Mouse (Mus musculus) limb, embryonic 14.5 days (tissue): ENCODE results near the gene Dgki. TPM values are rescaled to one million over a fixed set of nuclear protein-coding genes. Genes with fewer than 3 reads are reported as not detected.

Experiments used
- ATAC-seq: fragments of 200-750 bp; cut with Nextera tagmentation; 2 replicates; pipeline ENCODE4 v1.8.0; 2017; ENCODE audit warnings: low read depth, moderate number of reproducible peaks, moderate TSS enrichment; ENCODE audit not compliant: low FRiP score
- DNase-seq: peaks from one replicate; pipeline ENCODE4 v3.0.0-alpha.2; 2015; ENCODE audit warnings: low spot score
- H3K27ac ChIP-seq: fragments of 300-500 bp; sonication (generic); replicated peaks from 2 replicates; pipeline ENCODE4 v1.5.1; 2014; ENCODE audit warnings: low read depth, mild to moderate bottlenecking, low read length, moderate library complexity, mixed read lengths
- H3K27me3 ChIP-seq: fragments of 300-500 bp; sonication (generic); 2 replicates; pipeline ENCODE4 v1.6.1; 2014; ENCODE audit warnings: low read length, mixed read lengths; ENCODE audit not compliant: control insufficient read depth, insufficient read depth
- H3K36me3 ChIP-seq: fragments of 300-500 bp; sonication (generic); 2 replicates; pipeline ENCODE4 v1.6.1; 2014; ENCODE audit warnings: mild to moderate bottlenecking, low read length, moderate library complexity, mixed read lengths; ENCODE audit not compliant: control insufficient read depth, insufficient read depth
- H3K4me1 ChIP-seq: fragments of 300-500 bp; sonication (generic); 2 replicates; pipeline ENCODE4 v1.6.1; 2014; ENCODE audit warnings: antibody characterized with exemption, low read length, mixed read lengths; ENCODE audit not compliant: control insufficient read depth, insufficient read depth
- H3K4me2 ChIP-seq: fragments of 300-500 bp; sonication (generic); replicated peaks from 2 replicates; pipeline ENCODE4 v1.6.1; 2014; ENCODE audit warnings: low read depth, mild to moderate bottlenecking, low read length, moderate library complexity; ENCODE audit not compliant: severe bottlenecking
- H3K4me3 ChIP-seq: fragments of 300-500 bp; sonication (generic); replicated peaks from 2 replicates; pipeline ENCODE4 v1.5.1; 2014; ENCODE audit warnings: low read length
- H3K9ac ChIP-seq: fragments of 300-500 bp; sonication (generic); 2 replicates; pipeline ENCODE4 v1.6.1; 2014; ENCODE audit warnings: mild to moderate bottlenecking, low read depth, low read length, moderate library complexity; ENCODE audit not compliant: severe bottlenecking
- H3K9me3 ChIP-seq: fragments of 300-500 bp; sonication (generic); 2 replicates; pipeline ENCODE4 v1.6.1; 2016; ENCODE audit warnings: low read length; ENCODE audit not compliant: control insufficient read depth
- POLR2A ChIP-seq: fragments of 200-500 bp; IDR thresholded peaks from 2 replicates; pipeline ENCODE4 v1.8.0; 2012; ENCODE audit warnings: inconsistent platforms, mild to moderate bottlenecking, moderate library complexity, borderline replicate concordance; ENCODE audit not compliant: insufficient read depth, insufficient read length; ENCODE audit errors: extremely low read depth
- WGBS: fragments of 180-500 bp; shearing (Covaris S2); extraction: QIAGEN DNeasy Blood & Tissue Kit; methylation state at CpG from one replicate; pipeline ENCODE4 v1.1.7; 2014; 5-methylcytosine and 5-hydroxymethylcytosine counted together
- polyA plus RNA-seq, 2 experiments: library from polyadenylated mRNA; depleted of rRNA in 1 of 2; stranded (reverse) in 1 of 2; unstranded in 1 of 2; fragments of >200 nt; fragmentation: Nextera tagmentation in 1 of 2; extraction: Ambion mirVana in 1 of 2; gene quantifications; 2 replicates each; pipeline versions ENCODE4 v1.2.1 to v1.2.3; 2012 to 2014

Dgki gene
- polyA plus RNA-seq, 2 experiments, result 0.58 to 0.85 TPM

DNA sequence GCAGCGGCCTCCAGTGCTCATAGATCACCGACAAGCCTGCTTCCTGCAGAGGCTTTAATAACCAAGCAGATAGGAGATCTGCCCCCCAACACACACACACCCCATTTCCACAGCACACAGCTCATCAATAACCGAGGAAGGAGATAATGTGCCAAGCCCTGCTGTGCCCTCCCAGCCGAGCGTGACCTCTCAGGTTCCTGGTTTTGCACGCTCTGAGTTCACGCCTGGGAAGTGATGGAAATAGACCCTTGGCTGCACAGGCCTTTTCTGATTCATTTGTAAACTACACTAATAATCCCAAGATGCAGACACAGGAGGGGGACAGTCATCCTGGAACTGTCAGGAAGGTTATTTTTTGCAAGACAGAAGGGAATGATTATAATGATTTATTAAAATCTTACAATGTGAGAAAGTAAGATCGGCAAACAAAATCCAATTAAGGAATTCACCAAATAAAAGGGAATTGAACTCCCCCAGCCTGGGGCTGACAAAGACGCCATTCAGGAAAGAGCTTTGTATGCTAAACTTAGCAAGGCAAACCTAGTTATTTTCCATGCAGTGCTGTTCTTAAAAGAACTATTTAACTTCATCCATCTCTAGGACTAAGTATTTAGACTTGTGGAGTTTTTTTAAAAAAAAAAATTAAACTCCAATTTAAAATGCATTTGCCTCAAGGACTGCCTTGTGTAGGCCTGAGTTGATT is 88.3 kb downstream of the Dgki start:
- Histone ChIP-seq H3K4me1 (peaks cover 30% of the 10 kb centered on the region), H3K4me2 (no peak overlapping the region), H3K9me3 (no peaks in the 10 kb centered on the region), H3K9ac (no peak overlapping the region), H3K27me3 (no peaks in the 10 kb centered on the region), H3K27ac (no peak overlapping the region; the same call in 1 of the 2 replicates), H3K36me3 (no peaks in the 10 kb centered on the region), H3K4me3 (no peak overlapping the region)
- WGBS, result 47% methylated on average over 9 of the region's 9 CpGs
- no peak for TF ChIP-seq POLR2A
- ATAC-seq, result no peak
- no peak for DNase-seq

- H3K27ac ChIP-seq, result no peak overlapping the region
- WGBS, result 66% methylated on average over 4 of the region's 4 CpGs
These were observed 97.1 kb downstream of the Dgki start for GRCm38 (mm10) chr6:37202901-37203300.

DNA sequence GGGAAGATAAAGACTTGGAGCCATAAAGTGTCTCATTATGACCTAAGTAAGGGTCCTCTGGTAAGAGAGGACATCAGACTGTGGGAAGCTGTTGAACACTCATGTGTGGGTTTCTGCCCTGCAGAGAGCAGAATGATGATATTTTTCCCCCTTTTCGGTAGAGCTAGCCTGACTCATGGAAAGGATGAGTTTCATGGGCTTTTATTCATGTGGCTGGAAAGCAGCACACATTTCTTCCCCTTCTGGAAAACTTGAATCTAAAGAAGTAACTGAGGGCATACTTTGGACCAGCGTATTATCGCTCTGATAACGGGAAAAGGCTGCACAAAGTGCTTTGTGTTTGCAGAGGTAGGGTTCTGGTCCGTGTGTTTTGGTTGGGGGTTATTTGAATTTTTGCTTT is 99.1 kb downstream of the Dgki start:
- 90% methylated on average over 5 of the region's 5 CpGs for WGBS
- DNase-seq, result no peak

More at GRCm38 (mm10) chr6:37202901-37203300, 97.1 kb downstream of the Dgki start:
- DNase-seq (peak; percentile 21), ATAC-seq (no peak)
- Histone ChIP-seq H3K9me3 (no peaks in the 10 kb centered on the region), H3K36me3 (no peaks in the 10 kb centered on the region), H3K4me1 (no peaks in the 10 kb centered on the region), H3K4me2 (no peak overlapping the region), H3K27me3 (no peaks in the 10 kb centered on the region), H3K4me3 (no peak overlapping the region), H3K9ac (no peak overlapping the region)
- no peak for TF ChIP-seq POLR2A

GRCm38 (mm10) chr6:37199502-37199901 is 100.5 kb downstream of the Dgki start:
- Histone ChIP-seq H3K36me3 (no peaks in the 10 kb centered on the region), H3K27ac (no peak overlapping the region), H3K9me3 (no peaks in the 10 kb centered on the region), H3K9ac (no peak overlapping the region), H3K27me3 (no peaks in the 10 kb centered on the region), H3K4me3 (no peak overlapping the region), H3K4me2 (no peak overlapping the region), H3K4me1 (0 out of 2 replicates have a peak, but pooled peaks cover 8% of the 10 kb centered on the region)
- no peak for ATAC-seq
- 64% methylated on average over 3 of the region's 3 CpGs for WGBS
- DNase-seq, result no peak
- no peak for TF ChIP-seq POLR2A

More for the DNA sequence above, 99.1 kb downstream of the Dgki start:
- no peak for ATAC-seq
- no peaks in the 10 kb centered on the region for H3K9me3 ChIP-seq
- H3K4me3 ChIP-seq, result no peak overlapping the region
- H3K4me2 ChIP-seq, result no peak overlapping the region
- no peaks in the 10 kb centered on the region for H3K27me3 ChIP-seq
- no peak overlapping the region for H3K9ac ChIP-seq
- no peak overlapping the region for H3K27ac ChIP-seq
- no peaks in the 10 kb centered on the region for H3K36me3 ChIP-seq
- H3K4me1 ChIP-seq, result 0 out of 2 replicates have a peak, but pooled peaks cover 8% of the 10 kb centered on the region
- TF ChIP-seq POLR2A, result no peak

DNA sequence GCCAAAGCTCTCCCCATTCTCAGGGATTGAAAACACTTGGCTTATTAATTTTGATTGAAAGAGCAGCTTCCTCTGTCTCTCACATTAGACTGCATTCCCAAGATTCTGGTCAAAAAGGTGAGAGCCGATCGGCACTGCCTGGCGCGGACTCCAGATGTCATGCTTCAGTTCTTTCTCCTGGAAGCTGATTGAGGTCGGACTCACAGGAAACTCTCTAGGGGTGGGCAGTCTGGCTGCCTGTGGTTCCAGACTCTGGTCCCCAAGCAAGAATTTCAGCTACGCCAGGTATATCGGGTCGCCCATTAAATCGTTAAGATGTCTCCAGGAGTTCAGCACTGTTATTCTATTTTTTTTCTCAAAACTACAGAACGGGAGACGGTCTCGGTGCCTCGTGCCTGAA is 102.2 kb downstream of the Dgki start:
- DNase-seq, result no peak
- H3K4me2 ChIP-seq, result peak overlapping the region; percentile 28; the same call in 1 of the 2 replicates
- no peaks in the 10 kb centered on the region for H3K36me3 ChIP-seq
- H3K27ac ChIP-seq, result no peak overlapping the region
- no peak; the same call in 1 of the 2 replicates for ATAC-seq
- TF ChIP-seq POLR2A, result no peak
- H3K4me1 ChIP-seq, result 0 out of 2 replicates have a peak, but pooled peaks cover 8% of the 10 kb centered on the region
- no peaks in the 10 kb centered on the region for H3K9me3 ChIP-seq
- 30% methylated on average over 13 of the region's 13 CpGs for WGBS
- H3K27me3 ChIP-seq, result no peaks in the 10 kb centered on the region
- no peak overlapping the region for H3K4me3 ChIP-seq
- no peak overlapping the region for H3K9ac ChIP-seq
